Comparison of ENCODE assay signal across 9 mouse cellular contexts in the genomic region with DNA sequence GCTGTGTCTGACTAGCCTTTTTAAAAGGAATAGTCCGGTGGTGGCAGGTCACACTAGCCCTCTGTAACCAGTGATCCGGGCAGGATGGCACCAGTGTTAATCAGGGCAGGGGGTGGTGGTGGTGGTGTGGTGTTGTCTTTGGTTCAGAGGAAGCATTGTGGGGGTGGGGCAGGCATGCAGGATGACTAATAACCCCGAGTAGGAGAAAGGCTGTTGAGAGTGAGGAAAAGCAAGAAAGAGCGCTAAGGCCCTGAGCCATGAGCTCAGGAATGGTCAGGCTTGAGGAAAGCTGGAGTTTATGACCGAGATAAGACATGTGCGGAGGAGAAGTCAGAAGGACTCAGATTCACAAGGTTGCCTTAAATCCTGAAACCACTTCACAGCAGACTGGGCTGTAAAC.
DNase-seq lines count a peak whose midpoint lies in the region; ATAC-seq and TF ChIP-seq lines count a peak whose summit lies in the region.
"Had no signal": no experiment of that assay in that cellular context is flagged by ENCODE, and none has a peak within 500 bp of the region (broad histone marks: within the 10 kb centered on the region; RNA-seq: fewer than 3 reads in every experiment).

No protein-coding gene starts in this region.

- H3K27me3 ChIP-seq in lung, postnatal 0 days (replicated peaks; ENCODE audit: insufficient read depth, low read length): no peaks in the 10 kb centered on the region
- H3K27me3 ChIP-seq in intestine, embryonic 15.5 days (replicated peaks): no peaks in the 10 kb centered on the region
- no peaks in the 10 kb centered on the region for H3K27me3 ChIP-seq in myocyte (ENCODE audit: control insufficient read depth, insufficient read depth, insufficient read length)
- H3K27me3 ChIP-seq in midbrain, embryonic 13.5 days: no peaks in the 10 kb centered on the region
- no peaks in the 10 kb centered on the region for H3K27me3 ChIP-seq in hindbrain, embryonic 11.5 days (ENCODE audit: control insufficient read depth, insufficient read depth, low read length)

- no peaks in the 10 kb centered on the region for H3K36me3 ChIP-seq in lung, postnatal 0 days (ENCODE audit: insufficient read depth, low read length)
- H3K36me3 ChIP-seq in intestine, embryonic 15.5 days: no peaks in the 10 kb centered on the region
- H3K36me3 ChIP-seq in myocyte (ENCODE audit: control insufficient read depth, insufficient read depth): no peaks in the 10 kb centered on the region
- H3K36me3 ChIP-seq in midbrain, embryonic 13.5 days: no peaks in the 10 kb centered on the region
- H3K36me3 ChIP-seq in hindbrain, embryonic 11.5 days (ENCODE audit: control insufficient read depth, insufficient read depth, low read length): no peaks in the 10 kb centered on the region

- H3K4me1 ChIP-seq in lung, postnatal 0 days (ENCODE audit: insufficient read depth, low read depth, low read length): peaks cover 29% of the 10 kb centered on the region
- H3K4me1 ChIP-seq in lung, adult 2 months (ENCODE audit: control insufficient read depth, insufficient read depth, low read length): peaks cover 45% of the 10 kb centered on the region
- H3K4me1 ChIP-seq in intestine, embryonic 15.5 days (replicated peaks): peaks cover 48% of the 10 kb centered on the region
- no peaks in the 10 kb centered on the region; the same call in 1 of the 2 replicates for H3K4me1 ChIP-seq in midbrain, embryonic 13.5 days (replicated peaks)
- H3K4me1 ChIP-seq in hindbrain, embryonic 11.5 days (replicated peaks; ENCODE audit: control insufficient read depth, insufficient read depth, low read length): no peaks in the 10 kb centered on the region

- no peak for TF ChIP-seq CTCF in lung, postnatal 0 days (IDR thresholded peaks at IDR 0.05)
- no peak for TF ChIP-seq CTCF in lung, adult 2 months (IDR thresholded peaks at IDR 0.05; ENCODE audit: insufficient read depth, low read length)

- no peak overlapping the region for H3K9ac ChIP-seq in lung, postnatal 0 days (replicated peaks; ENCODE audit: low read depth)
- no peak overlapping the region for H3K9ac ChIP-seq in intestine, embryonic 15.5 days
- H3K9ac ChIP-seq in midbrain, embryonic 13.5 days (replicated peaks): no peak overlapping the region
- H3K9ac ChIP-seq in hindbrain, embryonic 11.5 days (ENCODE audit: low read depth, low read length): no peak overlapping the region

- DNase-seq in adrenal gland, postnatal 25 days: peak; percentile 12
- DNase-seq in adrenal gland, adult 8-10 months: no peak
- peak; percentile 55 for DNase-seq in lung, postnatal 0 days (ENCODE audit: low spot score)
- no peak for DNase-seq in lung, adult 2 months
- no peak for DNase-seq in hindbrain, embryonic 11.5 days (ENCODE audit: low spot score)
- DNase-seq: B cell, adult 2 months had no signal

- H3K27ac ChIP-seq in lung, postnatal 0 days (ENCODE audit: low read length): peak overlapping the region; percentile 77
- H3K27ac ChIP-seq in intestine, embryonic 15.5 days: peak overlapping the region; percentile 78
- no peak overlapping the region for H3K27ac ChIP-seq in midbrain, embryonic 13.5 days
- H3K27ac ChIP-seq in hindbrain, embryonic 11.5 days (ENCODE audit: low read depth, low read length): no peak overlapping the region

- H3ac ChIP-seq in myocyte (ENCODE audit: control insufficient read depth, insufficient read length): no peak overlapping the region

- H3K9me3 ChIP-seq in lung, postnatal 0 days (ENCODE audit: low read length): no peaks in the 10 kb centered on the region
- H3K9me3 ChIP-seq in intestine, embryonic 15.5 days: no peaks in the 10 kb centered on the region
- no peaks in the 10 kb centered on the region for H3K9me3 ChIP-seq in midbrain, embryonic 13.5 days
- H3K9me3 ChIP-seq in hindbrain, embryonic 11.5 days (ENCODE audit: control insufficient read depth, low read length): no peaks in the 10 kb centered on the region

- ATAC-seq in lung, postnatal 0 days: peak; percentile 9; the same call in 1 of the 2 replicates
- peak; percentile 60 for ATAC-seq in intestine, embryonic 15.5 days
- no peak for ATAC-seq in midbrain, embryonic 13.5 days
- no peak for ATAC-seq in hindbrain, embryonic 11.5 days (ENCODE audit: low FRiP score)

- no peak for TF ChIP-seq EP300 in lung, postnatal 0 days (IDR thresholded peaks at IDR 0.05)

- 28% methylated on average over 6 of the region's 6 CpGs for WGBS in lung, postnatal 0 days
- 30% methylated on average over 6 of the region's 6 CpGs for WGBS in lung, adult 2 months
- 34% methylated on average over 6 of the region's 6 CpGs for WGBS in intestine, embryonic 15.5 days
- 72% methylated on average over 6 of the region's 6 CpGs for WGBS in midbrain, embryonic 13.5 days
- WGBS in hindbrain, embryonic 11.5 days: 61% methylated on average over 6 of the region's 6 CpGs

- H3K4me3 ChIP-seq in lung, postnatal 0 days (ENCODE audit: low read depth, low read length): no peak overlapping the region
- H3K4me3 ChIP-seq in lung, adult 2 months (replicated peaks; ENCODE audit: extremely low read depth, low read depth, low read length): no peak overlapping the region
- H3K4me3 ChIP-seq in intestine, embryonic 15.5 days (replicated peaks): no peak overlapping the region
- H3K4me3 ChIP-seq in myocyte: no peak overlapping the region
- H3K4me3 ChIP-seq in midbrain, embryonic 13.5 days (replicated peaks): no peak overlapping the region
- H3K4me3 ChIP-seq in hindbrain, embryonic 11.5 days (ENCODE audit: low read depth, low read length): no peak overlapping the region

- TF ChIP-seq POLR2A in lung, adult 2 months (IDR thresholded peaks at IDR 0.05; ENCODE audit: borderline replicate concordance, extremely low read depth, low read depth, low read length): no peak
- TF ChIP-seq POLR2A in myocyte (IDR thresholded peaks at IDR 0.05; ENCODE audit: insufficient read length, low read depth): no peak

- H3K4me2 ChIP-seq in lung, postnatal 0 days (replicated peaks; ENCODE audit: low read depth, low read length): no peak overlapping the region
- no peak overlapping the region for H3K4me2 ChIP-seq in intestine, embryonic 15.5 days (replicated peaks)
- H3K4me2 ChIP-seq in myocyte (ENCODE audit: low read depth): peak overlapping the region; percentile 67
- no peak overlapping the region for H3K4me2 ChIP-seq in midbrain, embryonic 13.5 days (replicated peaks)
- H3K4me2 ChIP-seq in hindbrain, embryonic 11.5 days (replicated peaks; ENCODE audit: low read depth, low read length): no peak overlapping the region

- H3K79me2 ChIP-seq in myocyte (ENCODE audit: control insufficient read depth, insufficient read depth): peaks cover 98% of the 10 kb centered on the region

TF ChIP-seq in myocyte, 11 proteins besides CTCF, POLR2A, EP300 and RAD21:
- no peak for TF ChIP-seq TCF12 (IDR thresholded peaks at IDR 0.05; ENCODE audit: insufficient read depth, poor library complexity, severe bottlenecking)
- TF ChIP-seq SRF (IDR thresholded peaks at IDR 0.05; ENCODE audit: control insufficient read depth, insufficient read length, low read depth): no peak
- TF ChIP-seq MYOD1 (IDR thresholded peaks at IDR 0.05; ENCODE audit: control insufficient read depth in 1 of 3, insufficient read length in 2 of 3, low read depth in 2 of 3): peak in 1 of 3 experiments; percentile 28
- no peak for TF ChIP-seq CEBPB (IDR thresholded peaks at IDR 0.05; ENCODE audit: insufficient read depth, poor library complexity, severe bottlenecking)
- no peak for TF ChIP-seq USF1 (IDR thresholded peaks at IDR 0.05; ENCODE audit: low read depth)

Comparison
In these comparisons a context has a peak if more than half of its experiments do, and no peak if none do; other contexts are left out.
1. DNase-seq: peak in adrenal gland, postnatal 25 days (single experiment) and lung, postnatal 0 days (single experiment); none in adrenal gland, adult 8-10 months (single experiment), lung, adult 2 months (single experiment) and hindbrain, embryonic 11.5 days (single experiment).
2. ATAC-seq: peak in lung, postnatal 0 days (single experiment) and intestine, embryonic 15.5 days (single experiment); none in midbrain, embryonic 13.5 days (single experiment) and hindbrain, embryonic 11.5 days (single experiment).
3. H3K27ac ChIP-seq: peak in lung, postnatal 0 days (single experiment) and intestine, embryonic 15.5 days (single experiment); none in midbrain, embryonic 13.5 days (single experiment) and hindbrain, embryonic 11.5 days (single experiment).